ENCODE assay signal across 16 mouse cellular contexts in genomic region chr17:31979888-31980287, GRCm38 (mm10). TPM values are rescaled to one million over a fixed set of nuclear protein-coding genes. Genes with fewer than 3 reads are reported as not detected.
DNase-seq lines count a peak whose midpoint lies in the region; ATAC-seq and TF ChIP-seq lines count a peak whose summit lies in the region.
"Had no signal": no experiment of that assay in that cellular context is flagged by ENCODE, and none has a peak within 500 bp of the region (broad histone marks: within the 10 kb centered on the region; RNA-seq: fewer than 3 reads in every experiment).

No protein-coding gene starts in this region.

- DNase-seq in liver, postnatal 0 days, result no peak
- peak; percentile 70 for DNase-seq in Muller cell, postnatal 12 days (ENCODE audit: inconsistent ontology term)
- DNase-seq in right cerebral cortex, postnatal 4 days, result no peak
- DNase-seq in right cerebral cortex, postnatal 14 days, result no peak
- DNase-seq: cerebellum, adult 2 months; kidney, adult 18-20 months; kidney, postnatal 25 days; liver had no signal

- TF ChIP-seq POLR2A in myocyte (IDR thresholded peaks at IDR 0.05; ENCODE audit: insufficient read length, low read depth), result no peak

- H3K4me2 ChIP-seq in liver, postnatal 0 days (ENCODE audit: low read depth, low read length), result no peak overlapping the region
- H3K4me2 ChIP-seq in liver, embryonic 12.5 days, result no peak overlapping the region
- H3K4me2 ChIP-seq in embryonic facial prominence, embryonic 15.5 days (replicated peaks), result no peak overlapping the region
- H3K4me2 ChIP-seq in myocyte (ENCODE audit: low read depth), result no peak overlapping the region
- H3K4me2 ChIP-seq: midbrain, embryonic 12.5 days had no signal

- H3K4me3 ChIP-seq in liver, postnatal 0 days (ENCODE audit: low read depth, low read length), result no peak overlapping the region
- H3K4me3 ChIP-seq in liver, embryonic 12.5 days, result no peak overlapping the region
- no peak overlapping the region for H3K4me3 ChIP-seq in embryonic facial prominence, embryonic 15.5 days (replicated peaks)
- no peak overlapping the region for H3K4me3 ChIP-seq in myocyte
- H3K4me3 ChIP-seq: erythroblast, embryonic 14.5 days; midbrain, embryonic 12.5 days had no signal

- WGBS in liver, postnatal 0 days (ENCODE audit: insufficient replicate concordance), result 66% methylated on average over 4 of the region's 4 CpGs
- 64% methylated on average over 4 of the region's 4 CpGs for WGBS in liver, embryonic 12.5 days (ENCODE audit: insufficient replicate concordance)
- 47% methylated on average over 4 of the region's 4 CpGs for WGBS in embryonic facial prominence, embryonic 15.5 days

- no peak for TF ChIP-seq CTCF in liver, postnatal 0 days (IDR thresholded peaks at IDR 0.05; ENCODE audit: low read depth)

- no peak overlapping the region for H3K27ac ChIP-seq in liver, postnatal 0 days (ENCODE audit: low read depth)
- H3K27ac ChIP-seq in liver, embryonic 12.5 days, result no peak overlapping the region
- peak overlapping the region; percentile 77 for H3K27ac ChIP-seq in embryonic facial prominence, embryonic 15.5 days (replicated peaks)
- H3K27ac ChIP-seq: macrophage; midbrain, embryonic 12.5 days had no signal

- H3K36me3 ChIP-seq in liver, postnatal 0 days (replicated peaks; ENCODE audit: insufficient read depth, low read length), result no peaks in the 10 kb centered on the region
- H3K36me3 ChIP-seq in liver, embryonic 12.5 days, result no peaks in the 10 kb centered on the region
- no peaks in the 10 kb centered on the region for H3K36me3 ChIP-seq in embryonic facial prominence, embryonic 15.5 days
- no peaks in the 10 kb centered on the region for H3K36me3 ChIP-seq in myocyte (ENCODE audit: control insufficient read depth, insufficient read depth)
- H3K36me3 ChIP-seq: midbrain, embryonic 12.5 days had no signal

- peak; percentile 45; the same call in 1 of the 2 replicates for TF ChIP-seq EP300 in liver, postnatal 0 days (IDR thresholded peaks at IDR 0.05; ENCODE audit: low read depth)

- H3ac ChIP-seq in myocyte (ENCODE audit: control insufficient read depth, insufficient read length), result no peak overlapping the region

- H3K9me3 ChIP-seq in liver, postnatal 0 days (ENCODE audit: low read length), result no peaks in the 10 kb centered on the region
- no peaks in the 10 kb centered on the region for H3K9me3 ChIP-seq in liver, embryonic 12.5 days (replicated peaks)
- H3K9me3 ChIP-seq in embryonic facial prominence, embryonic 15.5 days (replicated peaks), result no peaks in the 10 kb centered on the region
- H3K9me3 ChIP-seq: midbrain, embryonic 12.5 days had no signal

- no peaks in the 10 kb centered on the region for H3K27me3 ChIP-seq in liver, postnatal 0 days (ENCODE audit: insufficient read depth, low read length)
- no peaks in the 10 kb centered on the region for H3K27me3 ChIP-seq in liver, embryonic 12.5 days (replicated peaks)
- no peaks in the 10 kb centered on the region for H3K27me3 ChIP-seq in embryonic facial prominence, embryonic 15.5 days
- H3K27me3 ChIP-seq in myocyte (ENCODE audit: control insufficient read depth, insufficient read depth, insufficient read length), result no peaks in the 10 kb centered on the region
- H3K27me3 ChIP-seq: midbrain, embryonic 12.5 days had no signal

- H3K79me2 ChIP-seq in myocyte (ENCODE audit: control insufficient read depth, insufficient read depth), result no peaks in the 10 kb centered on the region

- peak; percentile 72 for ATAC-seq in liver, postnatal 0 days
- ATAC-seq in liver, embryonic 12.5 days, result no peak
- ATAC-seq in embryonic facial prominence, embryonic 15.5 days (ENCODE audit: insufficient number of reproducible peaks, low FRiP score, low TSS enrichment, low read depth), result peak; percentile 75; the same call in 1 of the 2 replicates
- ATAC-seq: forebrain, embryonic 16.5 days; hindbrain, embryonic 16.5 days had no signal

- H3K9ac ChIP-seq in liver, postnatal 0 days (replicated peaks), result no peak overlapping the region
- no peak overlapping the region for H3K9ac ChIP-seq in liver, embryonic 12.5 days
- H3K9ac ChIP-seq in embryonic facial prominence, embryonic 15.5 days, result no peak overlapping the region
- H3K9ac ChIP-seq: midbrain, embryonic 12.5 days had no signal

- peaks cover 5% of the 10 kb centered on the region; the same call in 1 of the 2 replicates for H3K4me1 ChIP-seq in liver, postnatal 0 days (ENCODE audit: insufficient read depth)
- H3K4me1 ChIP-seq in liver, embryonic 12.5 days, result no peaks in the 10 kb centered on the region
- H3K4me1 ChIP-seq in embryonic facial prominence, embryonic 15.5 days, result peaks cover 28% of the 10 kb centered on the region
- H3K4me1 ChIP-seq: midbrain, embryonic 12.5 days had no signal

TF ChIP-seq in myocyte, 11 proteins besides CTCF, POLR2A, EP300 and RAD21:
- TF ChIP-seq MAX (IDR thresholded peaks at IDR 0.05; ENCODE audit: low read depth) (no peak), USF1 (IDR thresholded peaks at IDR 0.05; ENCODE audit: low read depth) (peak; percentile 19)

RNA-seq across cellular contexts. Expression of gene Rrp1b, which starts 56.0 kb away (rescaled TPM):
- 10.5 and 13.9 TPM in 2 replicates for polyA plus RNA-seq in liver, postnatal 0 days (2015; fragmentation: Nextera tagmentation; extraction: Ambion mirVana)
- polyA plus RNA-seq in liver, embryonic 12.5 days (2016; fragmentation: Nextera tagmentation; extraction: Ambion mirVana), result 51.6 and 51.7 TPM in 2 replicates
- 56.1 and 57.9 TPM in 2 replicates for polyA plus RNA-seq in embryonic facial prominence, embryonic 15.5 days (2015; fragmentation: Nextera tagmentation; extraction: Ambion mirVana)
- 13.1 TPM for polyA plus RNA-seq in myocyte (2012; fragmentation: generic; extraction: Trizol)

RNA-seq across cellular contexts. Expression of gene Hsf2bp, which starts 56.3 kb away (rescaled TPM):
- 0.21 and 0.42 TPM in 2 replicates for polyA plus RNA-seq in liver, postnatal 0 days (2015; fragmentation: Nextera tagmentation; extraction: Ambion mirVana)
- 0.13 and 0.14 TPM in 2 replicates for polyA plus RNA-seq in liver, embryonic 12.5 days (2016; fragmentation: Nextera tagmentation; extraction: Ambion mirVana)
- 1.1 and 1.5 TPM in 2 replicates for polyA plus RNA-seq in embryonic facial prominence, embryonic 15.5 days (2015; fragmentation: Nextera tagmentation; extraction: Ambion mirVana)
- polyA plus RNA-seq in myocyte (2012; fragmentation: generic; extraction: Trizol), result 4.9 TPM
- polyA plus RNA-seq: erythroblast, embryonic 14.5 days; macrophage had no signal
